Mouse (Mus musculus) cerebellum, adult 8-10 months (tissue): ENCODE data around the gene Efcab9.

Source experiments
- DNase-seq: peaks from one replicate; pipeline ENCODE4 v3.0.0; 2022

Efcab9 gene

GRCm38 (mm10) chr11:32555103-32555689, 23.3 kb upstream of the Efcab9 start:
- DNase-seq, result no peak

- DNase-seq, result no peak
Observed at GRCm38 (mm10) chr11:32554141-32555091, 22.5 kb upstream of the Efcab9 start.

- no peak for DNase-seq
Observed at GRCm38 (mm10) chr11:32553311-32554140, 21.6 kb upstream of the Efcab9 start.

- no peak for DNase-seq
Observed at GRCm38 (mm10) chr11:32552401-32553090, 20.7 kb upstream of the Efcab9 start.

GRCm38 (mm10) chr11:32551579-32552297, 19.9 kb upstream of the Efcab9 start:
- no peak for DNase-seq

GRCm38 (mm10) chr11:32551056-32551455, 19.2 kb upstream of the Efcab9 start:
- no peak for DNase-seq

GRCm38 (mm10) chr11:32550102-32550501, 18.2 kb upstream of the Efcab9 start:
- no peak for DNase-seq

GRCm38 (mm10) chr11:32549236-32549635, 17.4 kb upstream of the Efcab9 start:
- peak; percentile 69 for DNase-seq

GRCm38 (mm10) chr11:32548240-32548639, 16.4 kb upstream of the Efcab9 start:
- no peak for DNase-seq

GRCm38 (mm10) chr11:32547391-32547947, 15.6 kb upstream of the Efcab9 start:
- DNase-seq, result no peak

- DNase-seq, result peak; percentile 79
Observed at GRCm38 (mm10) chr11:32546483-32546882, 14.6 kb upstream of the Efcab9 start.

- DNase-seq, result no peak
Observed at GRCm38 (mm10) chr11:32545605-32546004, 13.7 kb upstream of the Efcab9 start.

GRCm38 (mm10) chr11:32544497-32544896, 12.6 kb upstream of the Efcab9 start:
- DNase-seq, result no peak

GRCm38 (mm10) chr11:32544041-32544440, 12.2 kb upstream of the Efcab9 start:
- DNase-seq, result no peak

- DNase-seq, result no peak
Observed at GRCm38 (mm10) chr11:32542687-32543411, 11.0 kb upstream of the Efcab9 start.

GRCm38 (mm10) chr11:32542181-32542580, 10.3 kb upstream of the Efcab9 start:
- DNase-seq, result no peak

GRCm38 (mm10) chr11:32540463-32540862, 8.6 kb upstream of the Efcab9 start:
- DNase-seq, result no peak

- no peak for DNase-seq
Observed at GRCm38 (mm10) chr11:32539717-32540116, 7.8 kb upstream of the Efcab9 start.

GRCm38 (mm10) chr11:32538846-32539245, 7.0 kb upstream of the Efcab9 start:
- no peak for DNase-seq

GRCm38 (mm10) chr11:32538435-32538834, 6.6 kb upstream of the Efcab9 start:
- DNase-seq, result no peak

GRCm38 (mm10) chr11:32536954-32537353, 5.1 kb upstream of the Efcab9 start:
- no peak for DNase-seq
